Mouse (Mus musculus) T-cell, adult 66 days (primary cell): ENCODE data around the gene Acaca. TPM values are rescaled to one million over a fixed set of nuclear protein-coding genes. Genes with fewer than 3 reads are reported as not detected.

Experiments
- total RNA-seq, 2 experiments: library from RNA; stranded (reverse); gene quantifications; 3 replicates in 1 of 2; 4 replicates in 1 of 2; pipeline ENCODE4 v1.2.4; 2023

Acaca gene
- total RNA-seq = 10 to 100 TPM; 35.2 to 42.2 TPM

DNA sequence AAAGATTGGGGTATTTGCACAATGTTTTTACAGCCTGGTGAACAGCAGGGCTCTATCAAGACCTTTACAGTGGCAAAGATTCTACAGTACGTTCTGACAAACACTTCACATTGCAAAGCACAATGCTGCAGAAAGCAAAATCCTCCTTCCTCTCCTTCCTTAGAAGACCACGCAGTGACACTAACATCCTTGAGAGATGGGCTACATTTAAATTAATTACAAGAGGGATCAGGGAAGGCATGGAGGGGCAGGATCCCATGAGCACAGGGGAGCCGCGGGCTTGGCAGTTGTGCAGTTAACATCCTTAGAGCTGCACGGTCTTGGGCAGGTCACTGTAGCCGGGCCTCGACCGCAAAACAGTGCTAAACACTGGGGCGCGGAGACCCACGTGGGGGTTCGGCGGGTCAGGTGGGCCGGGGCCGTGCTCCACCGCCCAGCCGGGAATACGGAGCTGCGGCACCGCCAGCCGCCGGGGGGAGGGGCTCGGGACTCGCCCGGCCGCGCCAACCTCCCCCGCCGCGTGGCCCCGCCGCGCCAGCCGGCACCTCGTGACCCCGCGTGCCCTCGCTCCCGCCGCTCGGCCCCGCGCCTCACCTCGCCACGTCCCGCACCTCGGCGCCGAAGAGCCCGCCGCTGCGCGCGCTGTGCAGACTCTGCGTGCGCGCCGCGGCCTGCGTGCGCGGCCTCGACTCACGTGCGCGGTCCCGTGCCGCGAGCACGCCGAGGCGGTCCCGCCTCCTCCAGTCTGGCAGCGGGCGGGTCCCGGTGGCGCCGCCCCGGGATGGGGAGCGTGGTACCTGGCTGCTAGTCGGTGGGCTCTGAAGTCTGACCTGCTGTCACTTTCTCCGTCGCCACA is at the start of gene Acaca, which contains the start of gene Tada2a:
Acaca (plus strand) TSS at position 730 of the 856 bp plus-strand sequence.
Tada2a (minus strand) TSS at position 658 of the 856 bp plus-strand sequence.

DNA sequence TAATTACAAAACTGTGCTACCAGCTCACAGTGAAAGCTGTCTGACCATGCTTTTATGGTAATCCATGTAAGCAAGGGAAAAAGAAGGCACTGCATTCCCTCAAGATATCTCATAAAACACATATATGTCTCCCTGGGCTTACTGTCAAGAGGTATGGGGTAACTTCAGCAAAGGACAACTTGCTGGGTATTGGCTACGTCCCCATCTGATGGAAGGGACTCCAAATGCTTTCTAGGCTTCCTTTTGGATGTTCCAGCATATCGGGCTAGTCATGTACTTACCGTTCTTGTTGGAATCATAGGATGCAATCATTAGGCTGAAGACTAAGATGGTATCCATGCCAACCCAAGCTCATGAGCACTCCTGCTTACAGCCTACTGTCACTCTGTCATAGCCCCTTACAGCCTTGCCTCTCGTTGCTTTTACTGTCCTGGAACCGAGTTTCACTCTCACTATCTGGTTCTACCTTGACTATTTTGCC is 37.6 kb downstream of the Acaca start, which contains the start of gene Gm11437:
Gm11437 (minus strand) TSS at position 431 of the 481 bp plus-strand sequence.

Other genes with a start within 250 kb of the Acaca start
- 10 to 100 TPM; 39.7 to 41.3 TPM for gene Ddx52, start 187.6 kb upstream of the Acaca start, total RNA-seq
- 10 to 100 TPM; 72.2 to 73.1 TPM for gene Synrg, start 165.2 kb upstream of the Acaca start, total RNA-seq
- under 1 TPM in 1 of 2 experiments, not detected in 1; 0.50 TPM for gene Dusp14, start 60.4 kb upstream of the Acaca start, total RNA-seq
- 1 to 10 TPM; 8.9 to 9.7 TPM for gene Tada2a, start 72 bp upstream of the Acaca start, total RNA-seq
- gene Gm11437, start 37.8 kb downstream of the Acaca start, total RNA-seq = not detected